Mouse (Mus musculus) brain, embryonic 14.5 days (tissue): ENCODE measurements at regions not wholly inside any gene's neighbourhood (a gene's known extent, or its start where the extent isn't known, plus 50 kb on each side); places are given as distances from the start of the nearest gene placed in this dataset.

ENCODE experiments used
- DNase-seq: peaks from one replicate; pipeline ENCODE4 v3.0.0-alpha.2; 2011; ENCODE audit warnings: low read depth
- CTCF ChIP-seq: fragments of 200-500 bp; IDR thresholded peaks from 2 replicates; pipeline ENCODE4 v1.5.1; 2012; ENCODE audit warnings: inconsistent platforms, mild to moderate bottlenecking, moderate library complexity, borderline replicate concordance; ENCODE audit not compliant: insufficient read depth, insufficient read length; ENCODE audit errors: extremely low read depth
- POLR2A ChIP-seq: fragments of 200-500 bp; IDR thresholded peaks from 2 replicates; pipeline ENCODE4 v1.6.1; 2012; ENCODE audit warnings: mild to moderate bottlenecking, inconsistent platforms, borderline replicate concordance; ENCODE audit not compliant: poor library complexity, insufficient read depth, insufficient read length, severe bottlenecking; ENCODE audit errors: extremely low read depth

DNA sequence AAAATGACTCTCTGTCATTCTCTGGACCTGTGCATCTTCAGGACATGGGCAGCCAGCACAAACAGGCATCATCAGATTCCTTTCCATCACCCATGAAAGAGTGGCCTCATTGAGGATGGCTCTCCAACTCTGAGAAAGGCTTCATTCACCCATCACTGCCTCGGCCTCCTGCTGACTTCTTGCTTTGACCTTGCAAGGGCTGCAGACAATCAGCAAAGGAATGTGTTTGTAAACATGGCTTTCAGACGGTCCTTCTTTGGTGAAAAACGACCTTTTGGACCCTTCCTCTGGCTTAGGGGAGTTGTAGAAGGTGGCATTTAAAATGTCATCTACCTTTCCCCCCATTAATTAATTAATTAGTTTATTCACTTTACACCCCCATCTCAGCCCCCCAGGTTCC lies 134.3 kb downstream of the Moxd1 start:
- no peak for DNase-seq

DNA sequence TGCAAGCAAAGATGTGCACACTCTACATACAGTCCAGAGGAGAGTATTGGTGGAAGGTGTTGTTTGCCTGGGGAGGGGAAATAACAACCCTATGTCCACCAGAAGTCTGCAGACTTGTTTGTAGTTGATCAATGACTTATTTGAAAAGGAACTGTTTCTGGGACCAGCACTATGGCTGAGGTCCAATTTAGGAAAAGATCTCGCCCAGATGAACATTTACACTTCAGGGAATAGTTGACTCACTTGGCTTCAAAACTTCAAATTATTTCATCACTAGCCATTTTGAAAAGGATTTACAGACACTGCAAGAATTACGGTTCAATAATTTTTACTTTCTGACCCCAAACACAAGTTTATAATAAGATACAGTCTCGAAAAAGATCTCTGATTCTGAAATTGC lies 138.1 kb downstream of the Moxd1 start:
- no peak for TF ChIP-seq POLR2A
- no peak for DNase-seq

More for the DNA sequence above, 134.3 kb downstream of the Moxd1 start:
- no peak for TF ChIP-seq CTCF
- no peak for TF ChIP-seq POLR2A

DNA sequence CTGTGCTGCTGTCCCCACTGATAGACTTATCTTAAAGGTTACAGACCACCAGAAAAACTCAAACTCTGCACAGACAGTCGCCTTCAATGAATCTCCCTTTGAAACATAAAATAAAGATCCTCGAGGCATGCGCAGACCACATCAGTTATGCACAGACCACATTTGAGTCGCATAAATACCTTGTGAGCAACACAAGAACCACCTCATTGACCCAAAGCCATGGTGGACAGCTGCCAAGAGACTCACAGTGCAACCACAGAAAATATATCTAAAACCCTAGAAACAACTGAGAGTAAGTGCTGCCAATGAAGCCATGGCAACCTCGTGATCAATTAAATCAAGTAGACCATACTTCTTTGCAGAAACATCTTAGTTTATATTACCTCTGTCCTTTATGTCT lies 142.1 kb downstream of the Moxd1 start:
- no peak for DNase-seq
- TF ChIP-seq CTCF (no peak), POLR2A (no peak)

DNA sequence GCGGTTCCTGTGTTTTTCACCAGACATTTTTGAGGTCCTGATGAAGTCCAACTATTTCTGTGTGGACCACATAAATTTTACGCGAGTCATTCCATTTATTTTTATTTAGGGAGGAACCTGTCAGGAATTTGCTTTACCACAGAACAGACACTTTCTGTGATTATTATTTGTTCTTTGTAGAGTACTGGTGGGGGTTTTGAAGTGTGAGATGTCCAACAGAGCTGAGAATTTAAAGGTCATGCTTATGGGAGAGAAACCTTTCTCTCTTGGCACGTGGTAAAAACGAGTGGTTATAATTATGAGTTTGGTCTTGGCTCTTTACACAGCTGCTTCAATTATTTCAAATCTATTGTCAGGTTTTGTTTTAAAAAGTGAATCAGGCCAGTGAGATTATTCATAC lies 143.7 kb downstream of the Moxd1 start:
- no peak for DNase-seq
- TF ChIP-seq POLR2A, result no peak
- TF ChIP-seq CTCF, result no peak

DNA sequence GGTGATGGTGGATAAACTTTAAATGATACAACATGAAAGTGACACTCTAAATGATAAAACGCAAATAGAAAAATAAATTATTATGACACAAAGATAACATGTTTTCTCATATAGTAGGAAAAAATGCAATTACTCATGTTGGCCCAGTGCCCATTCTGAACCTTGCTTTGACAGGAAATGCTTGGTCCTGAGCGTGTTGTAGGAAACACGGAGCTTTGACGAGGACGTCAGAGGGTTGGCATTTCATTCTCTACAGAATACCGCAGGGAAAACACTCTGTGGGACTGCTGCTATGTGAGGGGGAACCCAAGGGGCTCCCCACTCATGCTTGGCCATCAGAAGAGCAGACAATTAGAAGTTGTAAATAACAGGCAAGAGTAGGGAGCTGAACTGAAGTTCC lies 150.6 kb downstream of the Moxd1 start:
- TF ChIP-seq POLR2A, result no peak
- no peak for TF ChIP-seq CTCF
- peak; percentile 26 for DNase-seq

DNA sequence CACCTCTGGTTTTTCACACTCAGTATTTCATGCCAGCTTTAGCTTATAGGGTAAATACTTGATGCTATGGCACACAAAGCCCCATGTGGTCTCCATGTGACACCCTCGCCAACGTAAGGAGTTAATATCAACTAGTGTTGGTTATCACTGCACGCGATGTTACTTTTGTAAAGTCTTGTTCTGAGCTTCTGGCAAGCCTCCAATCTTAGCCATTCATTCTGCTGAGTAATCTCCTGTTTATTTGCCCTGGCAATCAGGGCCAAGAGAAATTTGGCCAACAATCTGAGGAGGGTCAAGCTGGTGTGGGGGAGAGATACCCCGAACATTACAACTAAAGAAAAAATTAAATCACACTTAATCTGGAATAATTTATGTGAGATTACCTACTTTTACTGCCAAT lies 156.0 kb downstream of the Moxd1 start:
- DNase-seq, result peak; percentile 30
- TF ChIP-seq POLR2A, result no peak

DNA sequence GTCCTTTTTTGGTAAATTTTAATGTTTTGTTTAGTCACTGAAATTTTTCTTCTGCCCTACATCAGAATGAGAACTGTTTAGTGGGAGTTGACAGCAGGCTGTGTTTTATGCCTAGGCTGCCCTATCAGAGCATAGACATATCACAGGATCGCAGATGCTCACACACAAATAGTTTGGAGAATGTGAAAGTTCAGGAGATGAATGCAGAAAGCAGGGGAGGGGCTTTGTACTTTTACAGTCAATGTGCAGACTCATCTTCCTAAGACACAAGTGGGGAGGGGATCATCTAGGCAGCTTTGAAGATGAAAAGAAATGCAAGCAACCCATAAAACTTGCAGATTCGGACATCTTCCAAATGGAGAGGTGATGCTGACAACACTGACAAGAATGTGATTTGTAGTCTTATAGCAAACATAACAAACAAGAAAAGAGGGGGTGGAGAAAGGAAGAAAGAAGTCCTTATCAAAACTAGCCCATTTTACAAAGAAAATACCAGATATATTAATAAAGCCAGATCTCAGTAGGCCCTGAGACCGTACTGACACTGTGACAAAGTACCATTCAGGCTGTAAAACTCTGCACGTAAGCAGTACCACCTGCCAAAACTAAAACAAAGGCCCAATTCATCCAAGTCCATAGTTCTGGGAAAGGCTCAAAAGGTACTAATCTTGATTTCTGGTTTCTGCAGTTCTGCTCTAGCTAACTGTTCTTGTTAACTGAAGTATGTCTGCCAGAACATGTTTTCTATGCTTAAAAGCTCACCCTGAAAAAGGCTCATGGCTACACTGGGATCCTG lies 157.4 kb downstream of the Moxd1 start:
- TF ChIP-seq POLR2A (no peak), CTCF (no peak)
- peak; percentile 67 for DNase-seq

DNA sequence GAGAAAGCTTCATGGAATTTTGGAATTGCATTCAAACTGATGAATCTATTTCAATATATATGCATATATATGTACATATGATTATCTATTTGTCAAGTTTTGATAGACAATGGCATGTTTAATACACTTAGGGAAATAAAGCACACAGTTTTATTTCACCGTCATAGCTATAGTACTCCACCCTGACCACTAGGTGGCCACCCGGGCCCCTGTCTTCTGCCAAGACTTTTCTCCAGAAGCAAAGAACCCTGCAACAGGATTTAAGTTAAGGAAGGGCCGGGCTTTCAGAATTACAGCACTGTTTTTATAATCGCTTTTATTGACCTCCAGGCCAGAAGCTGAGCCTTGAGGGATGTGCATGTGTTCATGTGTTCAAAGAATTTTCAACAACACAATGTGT lies 158.6 kb downstream of the Moxd1 start:
- no peak for TF ChIP-seq POLR2A
- TF ChIP-seq CTCF, result peak; percentile 62; the same call in 1 of the 2 replicates
- DNase-seq, result peak; percentile 56

DNA sequence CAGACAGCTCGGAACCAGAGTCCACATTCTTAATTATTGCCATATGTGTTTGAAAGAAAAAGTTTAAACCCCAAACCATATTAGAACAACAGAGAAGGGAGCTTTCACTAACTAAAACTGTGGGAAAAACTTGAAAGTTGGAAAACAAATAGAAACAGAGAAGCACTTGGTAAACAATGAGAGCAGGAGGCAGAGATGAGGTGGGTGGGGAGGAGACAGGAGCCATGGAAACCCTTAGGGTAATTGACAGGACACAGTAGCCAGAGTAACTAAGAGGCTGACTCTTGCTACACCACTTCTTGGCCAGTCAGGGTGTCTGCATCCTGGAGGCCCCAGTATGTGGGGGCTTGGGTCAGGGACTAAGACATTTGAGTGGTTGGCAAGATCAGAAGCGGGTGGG lies 160.7 kb downstream of the Moxd1 start:
- DNase-seq, result no peak
- TF ChIP-seq CTCF (no peak), POLR2A (no peak)

DNA sequence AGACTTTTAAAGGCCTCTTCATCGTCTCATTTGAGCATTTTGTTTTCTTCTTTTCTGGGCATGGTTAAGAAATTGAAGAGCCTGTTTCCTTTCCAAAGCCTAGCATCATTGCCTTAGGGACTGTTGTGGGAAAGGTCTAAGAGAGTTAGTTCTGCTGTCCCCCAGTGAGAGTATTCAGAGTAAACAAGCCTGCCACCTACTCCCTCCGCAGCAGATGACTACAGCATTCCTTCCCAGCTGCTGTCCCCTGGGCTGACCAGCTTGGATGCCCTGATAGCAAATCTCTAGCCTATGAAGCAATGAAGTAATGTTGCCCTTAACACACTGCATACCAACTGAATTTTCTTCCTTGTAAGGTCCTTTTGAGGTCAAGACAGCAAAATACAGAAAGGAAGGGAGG lies 164.9 kb downstream of the Moxd1 start:
- no peak for TF ChIP-seq CTCF
- no peak for TF ChIP-seq POLR2A
- no peak for DNase-seq

DNA sequence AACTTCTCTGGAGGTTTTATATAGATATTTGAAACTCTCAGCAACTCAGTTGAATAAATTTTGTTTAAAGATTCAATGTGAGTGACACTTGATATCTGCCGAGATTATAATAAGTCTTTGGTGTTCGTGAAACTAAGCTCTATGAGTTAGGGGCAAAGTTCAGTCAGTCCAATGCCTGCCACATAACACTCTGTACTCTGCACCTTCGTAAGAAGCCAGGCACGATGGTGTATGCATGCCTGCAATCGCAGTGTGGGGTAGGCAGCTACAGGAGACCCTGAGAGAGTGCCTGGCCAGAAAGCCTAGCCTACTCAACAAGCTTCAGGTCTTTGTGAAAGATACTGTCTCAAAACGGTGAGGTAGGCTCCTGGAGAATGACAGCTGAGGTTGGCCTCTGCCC lies 167.7 kb downstream of the Moxd1 start:
- no peak for DNase-seq
- TF ChIP-seq CTCF (no peak), POLR2A (no peak)

DNA sequence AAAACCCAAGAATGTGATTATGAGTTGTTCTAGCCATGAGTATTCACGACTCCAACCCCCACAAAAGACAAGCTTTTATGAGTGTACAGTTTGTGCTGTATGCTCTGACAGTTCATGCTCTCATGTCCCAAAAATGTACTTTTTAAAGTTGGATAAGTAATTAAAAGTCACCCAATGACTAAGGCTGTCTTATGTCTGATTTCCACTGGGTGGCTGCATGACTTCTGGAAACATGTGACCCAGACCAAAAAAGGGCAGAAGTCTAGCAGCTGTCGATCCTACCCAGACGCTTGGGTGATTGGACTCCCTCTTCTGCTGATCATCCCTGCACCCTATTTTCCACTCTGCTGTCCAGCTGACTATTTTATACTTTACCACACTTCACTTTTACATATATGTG lies 168.7 kb downstream of the Moxd1 start:
- TF ChIP-seq CTCF (no peak), POLR2A (no peak)
- DNase-seq, result no peak

DNA sequence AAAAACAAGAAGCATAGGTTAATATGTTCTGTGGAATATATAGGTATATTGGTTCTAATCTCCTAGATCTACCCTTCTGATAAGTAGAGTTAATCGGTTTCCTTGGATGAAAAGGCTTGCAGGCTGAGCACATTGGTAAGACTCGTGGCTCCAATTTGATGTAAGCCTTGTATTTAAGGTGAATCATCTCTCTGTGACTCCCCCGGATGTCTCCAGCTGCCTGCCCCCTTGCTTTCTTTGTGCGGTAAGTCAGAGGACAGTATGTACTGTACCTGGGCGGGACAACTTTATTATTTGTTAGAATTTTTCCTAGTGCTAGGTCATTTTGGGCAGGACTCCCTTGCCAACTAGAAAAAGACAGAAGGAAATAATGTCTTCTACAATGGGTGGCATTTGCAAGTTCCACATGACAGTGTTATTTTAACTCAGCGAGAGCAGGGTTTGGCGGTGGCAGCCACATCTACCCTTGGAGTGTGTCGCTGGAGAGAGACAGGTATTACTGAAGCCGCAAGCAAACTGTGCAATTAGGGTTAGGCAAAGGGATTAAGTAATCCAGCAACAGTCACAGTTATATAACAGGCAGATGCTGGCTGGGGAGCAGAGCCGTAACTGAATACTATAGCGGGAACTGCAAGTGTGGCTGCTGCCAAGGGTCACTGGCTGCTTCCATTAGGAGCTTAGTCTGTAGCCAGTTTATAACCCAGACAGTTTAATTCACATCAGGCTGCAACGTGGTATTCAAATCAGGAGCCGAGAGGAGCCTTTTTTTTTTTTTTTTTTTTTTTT lies 172.9 kb downstream of the Moxd1 start:
- TF ChIP-seq CTCF (no peak), POLR2A (no peak)
- peak; percentile 40 for DNase-seq
